Mouse (Mus musculus) kidney, adult 2 months (tissue): ENCODE data around the gene Kifc3. TPM values are rescaled to one million over a fixed set of nuclear protein-coding genes. Genes with fewer than 3 reads are reported as not detected.

Experiments used
- DNase-seq: peaks from one replicate; pipeline ENCODE4 v3.0.0; 2021
- H3K27ac ChIP-seq: fragments of 200-500 bp; 2 replicates; pipeline ENCODE4 v1.5.1; 2012; ENCODE audit warnings: low read depth, low read length, control low read depth, inconsistent platforms; ENCODE audit not compliant: insufficient read depth
- H3K27me3 ChIP-seq: fragments of 200-500 bp; replicated peaks from 2 replicates; pipeline ENCODE4 v1.6.1; 2012; ENCODE audit warnings: mild to moderate bottlenecking, moderate library complexity, low read length, inconsistent platforms; ENCODE audit not compliant: control insufficient read depth, insufficient read depth
- H3K36me3 ChIP-seq: fragments of 200-500 bp; 2 replicates; pipeline ENCODE4 v1.6.1; 2012; ENCODE audit warnings: mild to moderate bottlenecking, moderate library complexity, low read length, inconsistent platforms; ENCODE audit not compliant: control insufficient read depth, insufficient read depth
- H3K4me1 ChIP-seq: fragments of 200-500 bp; 2 replicates; pipeline ENCODE4 v1.6.1; 2011; ENCODE audit warnings: low read length; ENCODE audit not compliant: control insufficient read depth, insufficient read depth
- H3K4me3 ChIP-seq: fragments of 200-500 bp; 2 replicates; pipeline ENCODE4 v1.5.1; 2011; ENCODE audit warnings: mild to moderate bottlenecking, low read depth, low read length, control low read depth; ENCODE audit not compliant: insufficient read depth
- CTCF ChIP-seq: fragments of 200-500 bp; conservative IDR thresholded peaks from 2 replicates; pipeline ENCODE4 v1.5.1; 2011; ENCODE audit warnings: low read depth, mild to moderate bottlenecking, control low read depth, low read length, moderate library complexity, mixed read lengths; ENCODE audit not compliant: insufficient read depth, insufficient read length
- POLR2A ChIP-seq: fragments of 200-500 bp; IDR thresholded peaks from one replicate; pipeline ENCODE4 v1.6.1; 2011; ENCODE audit warnings: low read depth, low read length, control low read depth
- WGBS: fragments of 180-500 bp; shearing (Covaris S2); methylation state at CpG from one replicate; pipeline ENCODE4 v1.1.7; 2018; 5-methylcytosine and 5-hydroxymethylcytosine counted together
- polyA plus RNA-seq: library from polyadenylated mRNA; depleted of rRNA; stranded (reverse); fragments of >200 nt; gene quantifications from 2 replicates; pipeline ENCODE4 v1.2.3, GENCODE M21; 2012; rRNA removed

The Kifc3 gene
- 92.3 and 100 TPM in 2 replicates for polyA plus RNA-seq

DNA sequence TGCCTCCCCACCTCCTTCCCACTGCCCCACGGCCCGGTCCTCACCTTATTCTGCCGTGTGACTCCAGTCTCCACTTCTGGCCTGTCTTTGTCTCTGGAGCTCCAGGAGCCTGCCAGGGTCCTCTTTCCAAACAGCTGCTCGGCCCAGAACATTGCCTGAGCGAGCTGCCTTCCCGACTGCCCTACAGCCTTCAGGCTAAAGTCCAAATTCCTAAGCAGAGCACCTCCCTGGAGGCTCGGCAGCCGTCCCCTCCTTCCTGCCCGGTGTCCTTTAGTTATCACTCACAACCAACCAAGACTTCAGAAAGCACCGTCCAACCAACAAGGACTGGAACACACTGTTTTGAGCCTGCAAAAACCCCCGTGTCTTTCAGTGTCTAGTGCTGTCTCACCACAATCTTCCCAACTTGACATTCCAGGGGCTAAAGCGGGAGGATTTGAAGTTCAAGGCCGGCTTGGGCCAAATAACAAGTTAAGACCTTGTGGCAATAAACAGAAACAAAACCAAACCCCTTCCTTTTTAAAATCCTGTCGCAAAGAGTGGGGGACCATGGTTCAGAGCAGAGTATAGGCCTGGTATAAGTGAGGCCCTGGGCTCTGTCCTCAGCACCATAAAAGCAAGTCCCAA lies at the start of gene Kifc3:
Kifc3 (minus strand) TSS at position 164 of the 627 bp plus-strand sequence.
- 35% methylated on average over 14 of the region's 14 CpGs for WGBS
- peak within 1 kb of the TSS; percentile 79 for H3K27ac ChIP-seq
- DNase-seq = peak; percentile 92
- H3K4me3 ChIP-seq = peak within 1 kb of the TSS; percentile 44
- TF ChIP-seq CTCF = no peak
- no peak for TF ChIP-seq POLR2A
- peaks cover 7% of the 10 kb centered on the region; the same call in 1 of the 2 replicates for H3K4me1 ChIP-seq
- no peaks in the 10 kb centered on the region for H3K27me3 ChIP-seq
- no peaks in the 10 kb centered on the region for H3K36me3 ChIP-seq

GRCm38 (mm10) chr8:95252056-95252455 lies 49.4 kb upstream of the Kifc3 start:
- TF ChIP-seq CTCF (no peak), POLR2A (no peak)
- 68% methylated on average over 9 of the region's 9 CpGs for WGBS
- H3K36me3 ChIP-seq = no peaks in the 10 kb centered on the region
- no peak for DNase-seq
- H3K27ac ChIP-seq = no peak overlapping the region
- H3K4me3 ChIP-seq = no peak overlapping the region
- no peaks in the 10 kb centered on the region for H3K4me1 ChIP-seq
- H3K27me3 ChIP-seq = no peaks in the 10 kb centered on the region

DNA sequence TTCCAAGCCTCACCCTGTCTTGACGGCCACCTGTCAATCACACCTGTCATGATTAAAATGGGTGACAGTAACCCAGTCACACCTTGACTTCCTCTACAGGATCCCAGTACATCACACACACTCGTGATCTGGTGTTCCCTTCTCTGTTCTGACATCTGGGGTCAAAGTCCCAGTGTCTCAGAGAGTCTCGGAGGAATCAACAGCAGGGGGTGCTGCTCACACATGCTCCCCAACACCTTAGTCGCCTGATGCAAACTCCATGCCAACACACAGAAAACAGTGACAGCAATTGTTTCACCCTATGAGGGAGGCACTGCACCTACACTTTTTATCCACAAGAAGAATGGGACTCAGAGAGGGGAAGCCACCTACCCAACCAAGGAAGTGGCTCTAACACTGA lies 47.2 kb upstream of the Kifc3 start:
- H3K36me3 ChIP-seq = no peaks in the 10 kb centered on the region
- no peak for TF ChIP-seq POLR2A
- TF ChIP-seq CTCF = peak; percentile 45; the same call in 1 of the 2 replicates
- H3K4me3 ChIP-seq = no peak overlapping the region
- peak; percentile 53 for DNase-seq
- 44% methylated on average over 4 of the region's 4 CpGs for WGBS
- H3K27ac ChIP-seq = no peak overlapping the region
- no peaks in the 10 kb centered on the region for H3K4me1 ChIP-seq
- no peaks in the 10 kb centered on the region for H3K27me3 ChIP-seq

DNA sequence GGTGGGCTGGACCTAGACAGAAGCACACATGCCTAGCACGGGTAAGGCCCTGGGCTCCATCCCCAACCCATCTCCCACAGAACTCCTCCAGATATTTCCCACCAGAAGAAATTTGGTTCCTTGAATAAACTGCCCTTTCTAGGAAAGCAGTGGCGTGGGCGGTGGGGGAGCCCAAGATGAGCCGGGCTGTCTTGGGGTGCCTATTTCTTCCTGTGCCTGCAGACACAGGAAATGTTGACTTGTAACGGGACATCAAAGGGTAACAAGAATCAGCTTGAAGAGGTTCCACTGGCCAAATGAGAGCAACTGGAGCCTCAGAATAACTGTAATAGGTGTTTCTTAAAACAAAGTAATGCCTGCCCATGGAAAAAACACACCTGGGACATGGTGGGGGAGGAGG lies 44.7 kb upstream of the Kifc3 start:
- no peak for TF ChIP-seq POLR2A
- no peak for TF ChIP-seq CTCF
- H3K27me3 ChIP-seq = no peaks in the 10 kb centered on the region
- H3K27ac ChIP-seq = no peak overlapping the region
- H3K36me3 ChIP-seq = no peaks in the 10 kb centered on the region
- whole genome bisulfite sequencing = 75% methylated on average over 5 of the region's 5 CpGs
- H3K4me1 ChIP-seq = 0 out of 2 replicates have a peak, but pooled peaks cover 2% of the 10 kb centered on the region
- no peak overlapping the region for H3K4me3 ChIP-seq
- no peak for DNase-seq

- Histone ChIP-seq H3K36me3 (no peaks in the 10 kb centered on the region), H3K27ac (no peak overlapping the region), H3K4me1 (0 out of 2 replicates have a peak, but pooled peaks cover 2% of the 10 kb centered on the region), H3K27me3 (no peaks in the 10 kb centered on the region), H3K4me3 (no peak overlapping the region)
- TF ChIP-seq CTCF = no peak
- TF ChIP-seq POLR2A = no peak
- peak; percentile 83 for DNase-seq
- WGBS = 57% methylated on average over 5 of the region's 5 CpGs
Observed at GRCm38 (mm10) chr8:95245180-95245579, 42.6 kb upstream of the Kifc3 start.

DNA sequence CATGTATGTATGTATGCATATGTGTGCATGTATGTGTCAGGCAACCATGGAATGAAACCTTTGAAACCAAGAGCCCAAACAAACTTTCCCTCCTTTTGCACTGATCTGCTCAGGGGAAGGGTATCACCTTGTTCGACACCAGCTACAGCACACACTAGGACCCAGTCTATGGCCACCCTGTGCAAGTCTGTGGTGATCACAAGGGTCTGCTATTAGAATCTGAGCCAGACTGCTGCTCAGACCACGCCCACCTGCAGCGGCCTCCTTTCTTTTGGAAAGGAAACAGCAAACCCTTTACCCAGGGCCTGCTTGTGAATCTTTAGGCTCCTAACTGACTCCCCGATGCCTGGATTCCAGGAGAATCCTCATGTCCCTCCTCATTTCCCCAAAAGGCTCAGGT lies 41.2 kb upstream of the Kifc3 start:
- H3K4me3 ChIP-seq = no peak overlapping the region
- H3K27ac ChIP-seq = no peak overlapping the region
- H3K4me1 ChIP-seq = 0 out of 2 replicates have a peak, but pooled peaks cover 2% of the 10 kb centered on the region
- DNase-seq = no peak
- 79% methylated on average over 4 of the region's 4 CpGs for WGBS
- TF ChIP-seq POLR2A (no peak), CTCF (no peak)
- H3K36me3 ChIP-seq = no peaks in the 10 kb centered on the region
- no peaks in the 10 kb centered on the region for H3K27me3 ChIP-seq

DNA sequence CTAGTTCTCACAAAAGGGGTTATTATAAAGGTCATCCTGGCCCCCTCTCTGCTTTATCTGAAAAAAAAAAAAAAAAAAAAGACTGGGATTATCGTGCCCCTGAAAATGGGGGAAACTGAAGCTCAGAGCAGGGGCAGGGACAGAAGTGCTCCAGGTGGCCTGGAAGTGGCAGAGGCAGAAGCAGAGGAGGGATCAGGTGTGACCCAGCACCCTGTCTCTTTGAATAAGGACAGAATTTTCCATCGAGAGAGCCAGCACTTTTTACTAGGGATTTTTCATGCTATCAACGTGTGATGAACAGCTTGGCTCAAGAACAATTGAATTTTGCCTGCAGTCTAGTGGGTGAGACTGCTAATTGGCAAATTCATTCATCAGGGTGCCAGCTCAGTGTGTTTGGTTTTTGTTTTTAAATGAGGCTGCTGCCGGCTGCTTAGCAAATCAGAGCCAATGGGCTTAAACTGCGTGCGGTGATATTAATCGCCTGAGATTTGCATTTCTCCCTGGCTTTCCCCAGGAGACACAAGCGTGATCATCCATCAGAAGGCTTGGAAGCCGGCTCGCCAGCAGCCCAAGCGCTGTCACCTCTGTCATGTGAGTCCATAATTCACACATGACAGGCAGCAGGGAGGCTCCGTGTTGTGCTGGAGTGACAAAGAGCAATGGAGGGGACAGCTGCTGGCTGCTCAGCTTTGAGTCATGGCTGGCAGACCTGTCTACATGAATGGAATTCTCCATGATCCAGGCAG lies 40.4 kb upstream of the Kifc3 start:
- Histone ChIP-seq H3K27me3 (no peaks in the 10 kb centered on the region), H3K27ac (no peak overlapping the region), H3K4me3 (no peak overlapping the region), H3K4me1 (0 out of 2 replicates have a peak, but pooled peaks cover 2% of the 10 kb centered on the region), H3K36me3 (no peaks in the 10 kb centered on the region)
- WGBS = 18% methylated on average over 12 of the region's 12 CpGs
- peak; percentile 75 for DNase-seq
- TF ChIP-seq CTCF = no peak
- TF ChIP-seq POLR2A = no peak
